Mouse (Mus musculus) forebrain, embryonic 16.5 days (tissue): ENCODE data around the gene Rapgef2. TPM values are rescaled to one million over a fixed set of nuclear protein-coding genes. Genes with fewer than 3 reads are reported as not detected.

Source experiments
- ATAC-seq: fragments of 200-750 bp; cut with Nextera tagmentation; 2 replicates; pipeline ENCODE4 v1.8.0; 2017; ENCODE audit warnings: mild to moderate bottlenecking, moderate library complexity
- H3K27ac ChIP-seq: fragments of 300-500 bp; sonication (generic); 2 replicates; pipeline ENCODE4 v1.5.1; 2014; ENCODE audit warnings: low read length, control low read depth
- H3K27me3 ChIP-seq: fragments of 300-500 bp; sonication (generic); replicated peaks from 2 replicates; pipeline ENCODE4 v1.6.1; 2014; ENCODE audit warnings: low read length; ENCODE audit not compliant: control insufficient read depth, insufficient read depth
- H3K36me3 ChIP-seq: fragments of 300-500 bp; sonication (generic); 2 replicates; pipeline ENCODE4 v1.6.1; 2014; ENCODE audit not compliant: control insufficient read depth, insufficient read depth
- H3K4me1 ChIP-seq: fragments of 300-500 bp; sonication (generic); replicated peaks from 2 replicates; pipeline ENCODE4 v1.6.1; 2014; ENCODE audit warnings: low read length; ENCODE audit not compliant: control insufficient read depth, insufficient read depth
- H3K4me2 ChIP-seq: fragments of 300-500 bp; sonication (generic); 2 replicates; pipeline ENCODE4 v1.6.1; 2014; ENCODE audit warnings: mild to moderate bottlenecking, low read length, control low read depth
- H3K4me3 ChIP-seq: fragments of 300-500 bp; sonication (generic); replicated peaks from 2 replicates; pipeline ENCODE4 v1.5.1; 2014; ENCODE audit warnings: mild to moderate bottlenecking, low read length, control low read depth
- H3K9ac ChIP-seq: fragments of 300-500 bp; sonication (generic); replicated peaks from 2 replicates; pipeline ENCODE4 v1.6.1; 2014; ENCODE audit warnings: low read depth, low read length, control low read depth
- H3K9me3 ChIP-seq: fragments of 300-500 bp; sonication (generic); 2 replicates; pipeline ENCODE4 v1.6.1; 2016; ENCODE audit warnings: low read length; ENCODE audit not compliant: control insufficient read depth
- WGBS: fragments of 180-500 bp; shearing (Covaris S2); extraction: QIAGEN DNeasy Blood & Tissue Kit; methylation state at CpG from one replicate; pipeline ENCODE4 v1.1.7; 2014; 5-methylcytosine and 5-hydroxymethylcytosine counted together
- polyA plus RNA-seq: library from polyadenylated mRNA; unstranded; fragments of >200 nt; fragmentation: Nextera tagmentation; extraction: Ambion mirVana; gene quantifications from 2 replicates; pipeline ENCODE4 v1.2.1, GENCODE M21; 2015

Rapgef2 gene
- polyA plus RNA-seq, 1 experiment from 2014 or later, result 13.4 TPM

- H3K4me2 ChIP-seq, result no peak overlapping the region
- no peaks in the 10 kb centered on the region for H3K9me3 ChIP-seq
- H3K9ac ChIP-seq, result no peak overlapping the region
- no peak overlapping the region for H3K27ac ChIP-seq
- H3K4me1 ChIP-seq, result no peaks in the 10 kb centered on the region
- ATAC-seq, result no peak
- 91% methylated on average over 4 of the region's 4 CpGs for WGBS
- H3K27me3 ChIP-seq, result no peaks in the 10 kb centered on the region
- H3K36me3 ChIP-seq, result no peaks in the 10 kb centered on the region
- H3K4me3 ChIP-seq, result no peak overlapping the region
Observed at GRCm38 (mm10) chr3:79030855-79031254, 255.5 kb downstream of the Rapgef2 start.

DNA sequence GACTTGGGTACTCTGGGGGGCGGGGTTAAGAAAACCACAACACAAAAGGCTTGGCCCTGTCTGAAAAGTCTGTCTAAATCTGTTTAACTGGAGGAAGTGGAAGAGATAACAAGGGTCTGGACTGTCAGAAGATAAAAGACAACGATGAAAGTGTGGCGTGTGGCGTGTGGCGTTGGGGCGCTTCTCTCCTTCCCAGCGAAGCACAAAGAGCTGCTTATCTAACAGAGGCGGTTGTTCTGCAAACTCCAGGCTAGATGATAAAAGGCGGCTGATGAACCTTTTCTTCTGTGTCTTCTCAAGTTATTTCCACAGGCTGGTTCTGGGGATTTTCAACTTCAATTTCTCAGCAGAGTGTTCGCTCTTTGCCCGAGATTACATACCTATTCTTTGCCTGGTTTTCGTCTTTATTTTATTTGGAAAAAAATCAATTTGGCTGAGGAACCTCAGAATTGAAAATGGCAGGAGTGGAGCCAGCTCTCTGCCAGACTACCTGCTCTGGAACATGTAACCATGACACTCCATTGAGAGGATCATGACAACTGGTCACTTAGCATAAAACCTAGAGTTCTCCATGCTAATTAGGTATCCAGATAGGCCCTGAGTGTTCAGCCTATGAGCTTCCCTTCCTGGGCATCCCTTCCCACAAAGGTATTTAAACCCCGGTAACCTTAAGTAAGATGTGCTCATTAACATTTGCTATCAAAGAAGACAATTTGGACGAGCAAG is 258.0 kb downstream of the Rapgef2 start:
- Histone ChIP-seq H3K27ac (no peak overlapping the region), H3K36me3 (no peaks in the 10 kb centered on the region), H3K4me3 (no peak overlapping the region), H3K27me3 (no peaks in the 10 kb centered on the region), H3K4me2 (no peak overlapping the region), H3K4me1 (0 out of 2 replicates have a peak, but pooled peaks cover 3% of the 10 kb centered on the region), H3K9me3 (no peaks in the 10 kb centered on the region), H3K9ac (no peak overlapping the region)
- 86% methylated on average over 14 of the region's 14 CpGs for WGBS
- no peak for ATAC-seq

DNA sequence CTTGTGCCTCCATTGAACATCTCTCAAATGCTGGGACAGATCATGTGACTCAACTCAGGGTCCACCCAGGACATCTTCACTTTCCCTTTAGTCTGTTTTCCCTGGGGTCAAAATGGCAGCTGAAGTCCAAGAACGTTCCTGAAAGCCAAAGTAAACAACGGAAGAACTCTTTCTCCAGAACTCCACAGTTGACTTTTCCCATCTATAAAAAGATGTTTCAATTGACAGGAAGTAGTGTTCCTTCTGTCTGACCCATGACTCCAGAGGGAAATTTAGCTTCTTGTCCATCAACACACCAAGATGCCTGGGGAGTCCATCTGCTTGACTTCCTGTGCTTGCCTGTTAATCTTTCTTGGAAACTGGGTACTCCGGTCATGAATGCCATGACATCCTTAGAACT is 260.3 kb downstream of the Rapgef2 start:
- WGBS, result 88% methylated on average over 3 of the region's 3 CpGs
- Histone ChIP-seq H3K4me3 (no peak overlapping the region), H3K9me3 (no peaks in the 10 kb centered on the region), H3K27me3 (no peaks in the 10 kb centered on the region), H3K27ac (no peak overlapping the region), H3K4me1 (0 out of 2 replicates have a peak, but pooled peaks cover 4% of the 10 kb centered on the region), H3K36me3 (no peaks in the 10 kb centered on the region), H3K9ac (no peak overlapping the region), H3K4me2 (no peak overlapping the region)
- no peak for ATAC-seq

- ATAC-seq, result peak; percentile 69
- H3K9ac ChIP-seq, result no peak overlapping the region
- no peaks in the 10 kb centered on the region for H3K9me3 ChIP-seq
- no peaks in the 10 kb centered on the region for H3K36me3 ChIP-seq
- 64% methylated on average over 6 of the region's 6 CpGs for WGBS
- 0 out of 2 replicates have a peak, but pooled peaks cover 4% of the 10 kb centered on the region for H3K4me1 ChIP-seq
- no peak overlapping the region for H3K4me3 ChIP-seq
- H3K4me2 ChIP-seq, result no peak overlapping the region
- H3K27ac ChIP-seq, result peak overlapping the region; percentile 70
- no peaks in the 10 kb centered on the region for H3K27me3 ChIP-seq
Observed at GRCm38 (mm10) chr3:79023735-79024328, 262.5 kb downstream of the Rapgef2 start.

- H3K27ac ChIP-seq, result no peak overlapping the region
- 54% methylated on average over 4 of the region's 4 CpGs for WGBS
- H3K9ac ChIP-seq, result no peak overlapping the region
- no peaks in the 10 kb centered on the region for H3K9me3 ChIP-seq
- 0 out of 2 replicates have a peak, but pooled peaks cover 4% of the 10 kb centered on the region for H3K4me1 ChIP-seq
- peak; percentile 43 for ATAC-seq
- no peak overlapping the region for H3K4me2 ChIP-seq
- H3K27me3 ChIP-seq, result no peaks in the 10 kb centered on the region
- no peak overlapping the region for H3K4me3 ChIP-seq
- H3K36me3 ChIP-seq, result no peaks in the 10 kb centered on the region
Observed at GRCm38 (mm10) chr3:79022690-79023089, 263.6 kb downstream of the Rapgef2 start.

GRCm38 (mm10) chr3:79017440-79017839 is 268.9 kb downstream of the Rapgef2 start:
- no peaks in the 10 kb centered on the region for H3K9me3 ChIP-seq
- H3K4me1 ChIP-seq, result no peaks in the 10 kb centered on the region
- H3K4me3 ChIP-seq, result no peak overlapping the region
- H3K27me3 ChIP-seq, result no peaks in the 10 kb centered on the region
- no peak for ATAC-seq
- H3K27ac ChIP-seq, result no peak overlapping the region
- no peak overlapping the region for H3K9ac ChIP-seq
- WGBS, result 88% methylated on average over 4 of the region's 4 CpGs
- H3K4me2 ChIP-seq, result no peak overlapping the region
- H3K36me3 ChIP-seq, result no peaks in the 10 kb centered on the region

DNA sequence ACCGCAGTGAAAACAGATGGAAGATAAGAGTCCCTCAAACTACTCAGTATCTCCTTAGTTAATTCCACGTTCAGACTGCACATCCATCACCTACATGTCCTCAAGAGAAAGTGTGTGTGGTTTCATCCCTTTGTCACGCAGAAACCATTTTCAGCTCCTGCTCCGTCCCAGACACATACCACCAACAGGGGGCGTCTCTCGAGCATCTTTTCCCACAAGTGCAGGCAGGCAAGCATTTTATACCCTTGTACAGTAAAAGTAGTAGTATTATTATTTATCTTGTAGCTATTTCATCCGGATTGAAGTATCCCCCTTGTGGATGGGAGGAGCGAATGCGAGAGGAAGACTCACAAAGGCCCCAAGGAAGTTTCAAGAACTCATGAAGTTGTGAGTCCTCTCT is 269.5 kb downstream of the Rapgef2 start:
- Histone ChIP-seq H3K4me1 (no peaks in the 10 kb centered on the region), H3K27ac (no peak overlapping the region), H3K27me3 (no peaks in the 10 kb centered on the region), H3K4me3 (no peak overlapping the region), H3K9me3 (no peaks in the 10 kb centered on the region), H3K36me3 (no peaks in the 10 kb centered on the region), H3K9ac (no peak overlapping the region), H3K4me2 (no peak overlapping the region)
- WGBS, result 88% methylated on average over 9 of the region's 9 CpGs
- ATAC-seq, result no peak

DNA sequence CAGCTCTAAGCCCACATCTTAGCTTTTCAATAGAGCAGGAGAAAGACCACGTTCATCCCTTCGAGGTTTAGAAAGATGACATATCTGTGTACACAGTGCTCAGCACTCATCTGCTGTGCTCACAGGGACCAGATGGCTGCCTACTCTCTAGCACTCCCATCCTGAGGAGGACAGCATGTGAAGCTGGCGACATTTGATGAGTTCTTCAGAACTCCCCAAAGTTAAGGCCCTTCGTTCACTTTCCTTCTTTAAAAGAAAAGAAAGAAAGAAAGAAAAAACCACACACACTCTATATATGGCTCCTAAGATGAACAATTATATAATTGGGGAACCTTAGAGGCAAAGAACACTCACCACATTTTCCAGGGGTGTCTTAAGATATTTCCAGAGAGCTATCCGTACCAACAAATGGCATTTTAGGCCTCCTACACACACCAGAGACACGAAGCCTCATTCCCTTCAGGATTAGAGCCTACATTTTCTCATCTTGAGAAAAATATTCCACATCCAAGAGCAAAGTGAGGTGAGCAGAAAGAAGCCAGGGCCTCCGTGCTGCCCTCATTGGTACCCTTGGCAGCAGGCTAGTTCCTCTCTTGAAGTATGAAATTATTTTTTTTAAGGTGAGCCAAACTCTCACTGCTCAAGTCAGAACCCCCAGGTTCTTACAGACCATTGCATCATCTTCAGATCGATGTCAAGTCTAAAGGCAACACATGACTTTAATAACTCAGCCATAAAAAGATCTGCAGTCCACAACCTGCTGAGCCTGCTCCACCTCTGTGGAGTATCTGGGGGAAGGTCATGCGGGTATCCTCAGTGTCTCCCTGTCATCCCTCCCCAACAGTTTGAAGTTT is 270.5 kb downstream of the Rapgef2 start:
- H3K27me3 ChIP-seq, result no peaks in the 10 kb centered on the region
- no peaks in the 10 kb centered on the region for H3K9me3 ChIP-seq
- 87% methylated on average over 9 of the region's 9 CpGs for WGBS
- H3K4me2 ChIP-seq, result no peak overlapping the region
- H3K4me1 ChIP-seq, result no peaks in the 10 kb centered on the region
- H3K4me3 ChIP-seq, result no peak overlapping the region
- H3K9ac ChIP-seq, result no peak overlapping the region
- no peak for ATAC-seq
- no peak overlapping the region for H3K27ac ChIP-seq
- no peaks in the 10 kb centered on the region for H3K36me3 ChIP-seq
